ENCODE assay signal across 8 mouse cellular contexts in the genomic region with DNA sequence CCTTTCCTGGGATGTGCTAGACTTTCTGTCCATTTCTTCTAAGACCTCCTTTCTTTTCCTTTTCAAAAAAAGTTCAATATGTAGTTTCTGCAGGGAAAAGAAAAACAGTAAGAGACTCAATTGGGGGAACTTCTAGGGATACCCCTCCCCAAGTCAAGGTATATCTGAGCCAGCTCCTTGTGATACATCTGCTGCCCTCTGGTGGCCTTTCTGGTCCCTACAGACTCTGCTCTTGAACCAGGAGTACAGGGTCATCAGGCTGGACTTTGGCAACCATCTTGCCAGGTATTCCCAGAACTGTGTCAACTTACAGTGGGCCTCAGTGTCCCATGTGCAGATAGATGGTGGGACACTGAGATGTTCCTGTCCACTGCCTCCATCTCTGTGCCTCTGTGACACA.
DNase-seq lines count a peak whose midpoint lies in the region.

No protein-coding gene starts in this region.

- intact Hi-C loops in heart, postnatal 25 days (cut with DNase I) = loop anchor here (2.0 to 5.0 kb wide), 2 partner anchors 181 to 302 kb away; no protein-coding TSS in a partner anchor

- DNase-seq in heart, adult 18-20 months = peak; percentile 7 to 57
- DNase-seq in heart, postnatal 25 days (ENCODE audit: low spot score) = no peak
- DNase-seq in spleen, adult 12 weeks (ENCODE audit: low spot score) = peak; percentile 4
- DNase-seq in spleen, postnatal 4 days (ENCODE audit: low spot score in 2 of 2) = no peak
- peak; percentile 14 for DNase-seq in c-Kit-positive CD71-negative TER-119-negative erythroid progenitor cells, embryonic 14.5 days (ENCODE audit: low read depth)
- peak; percentile 43 for DNase-seq in kidney, adult 9 months
- DNase-seq in retina, embryonic 14.5 days (ENCODE audit: low spot score) = peak; percentile 79
- DNase-seq in left cerebral cortex, adult 11 months (ENCODE audit: low spot score) = no peak

Comparison
In these comparisons a context has a peak if more than half of its experiments do, and no peak if none do; other contexts are left out.
1. DNase-seq: peak in heart, adult 18-20 months (2 of 2), spleen, adult 12 weeks (single experiment), c-Kit-positive CD71-negative TER-119-negative erythroid progenitor cells, embryonic 14.5 days (single experiment), kidney, adult 9 months (single experiment) and retina, embryonic 14.5 days (single experiment); none in heart, postnatal 25 days (single experiment), spleen, postnatal 4 days (0 of 2) and left cerebral cortex, adult 11 months (single experiment).